Mouse (Mus musculus): ENCODE measurements around the gene Bri3.

Bri3 gene

GRCm38 (mm10) chr5:144261829-144262228 lies 17.6 kb downstream of the Bri3 start:
- no peak for DNase-seq (ENCODE audit: low spot score in 2 of 2)

GRCm38 (mm10) chr5:144263082-144263481 lies 18.8 kb downstream of the Bri3 start:
- DNase-seq (ENCODE audit: low spot score in 2 of 2) = no peak

GRCm38 (mm10) chr5:144263496-144263895 lies 19.3 kb downstream of the Bri3 start:
- DNase-seq (ENCODE audit: low spot score in 2 of 2) = no peak

GRCm38 (mm10) chr5:144267535-144268241 lies 23.5 kb downstream of the Bri3 start:
- no peak for DNase-seq (ENCODE audit: low spot score in 2 of 2)

- DNase-seq (ENCODE audit: low spot score in 2 of 2) = no peak
Observed at GRCm38 (mm10) chr5:144269926-144270325, 25.7 kb downstream of the Bri3 start.

GRCm38 (mm10) chr5:144270420-144270819 lies 26.2 kb downstream of the Bri3 start:
- DNase-seq (ENCODE audit: low spot score in 2 of 2) = no peak

- no peak for DNase-seq (ENCODE audit: low spot score in 2 of 2)
Observed at GRCm38 (mm10) chr5:144271118-144271517, 26.9 kb downstream of the Bri3 start.

- no peak for DNase-seq (ENCODE audit: low spot score in 2 of 2)
Observed at GRCm38 (mm10) chr5:144271772-144272171, 27.5 kb downstream of the Bri3 start.

GRCm38 (mm10) chr5:144274904-144275303 lies 30.7 kb downstream of the Bri3 start:
- no peak for DNase-seq (ENCODE audit: low spot score in 2 of 2)

GRCm38 (mm10) chr5:144276898-144277630 lies 32.8 kb downstream of the Bri3 start:
- DNase-seq (ENCODE audit: low spot score in 2 of 2) = no peak

- no peak for DNase-seq (ENCODE audit: low spot score in 2 of 2)
Observed at GRCm38 (mm10) chr5:144278374-144278960, 34.2 kb downstream of the Bri3 start.

- no peak for DNase-seq (ENCODE audit: low spot score in 2 of 2)
Observed at GRCm38 (mm10) chr5:144279081-144279541, 34.9 kb downstream of the Bri3 start.

- no peak for DNase-seq (ENCODE audit: low spot score in 2 of 2)
Observed at GRCm38 (mm10) chr5:144279926-144280325, 35.7 kb downstream of the Bri3 start.

- DNase-seq (ENCODE audit: low spot score in 2 of 2) = no peak
Observed at GRCm38 (mm10) chr5:144282470-144283260, 38.4 kb downstream of the Bri3 start.

GRCm38 (mm10) chr5:144283551-144284031 lies 39.4 kb downstream of the Bri3 start:
- DNase-seq (ENCODE audit: low spot score in 2 of 2) = no peak

GRCm38 (mm10) chr5:144284599-144284998 lies 40.4 kb downstream of the Bri3 start:
- no peak for DNase-seq (ENCODE audit: low spot score in 2 of 2)

GRCm38 (mm10) chr5:144286591-144287266 lies 42.5 kb downstream of the Bri3 start:
- DNase-seq (ENCODE audit: low spot score in 2 of 2) = no peak

GRCm38 (mm10) chr5:144287267-144287820 lies 43.1 kb downstream of the Bri3 start:
- no peak for DNase-seq (ENCODE audit: low spot score in 2 of 2)

- DNase-seq (ENCODE audit: low spot score in 2 of 2) = no peak
Observed at GRCm38 (mm10) chr5:144288391-144288790, 44.2 kb downstream of the Bri3 start.

GRCm38 (mm10) chr5:144289769-144290440 lies 45.7 kb downstream of the Bri3 start:
- DNase-seq (ENCODE audit: low spot score in 2 of 2) = no peak
